Mouse (Mus musculus): ENCODE data around the gene Rnf157. TPM values are rescaled to one million over a fixed set of nuclear protein-coding genes. Genes with fewer than 3 reads are reported as not detected.
"Not testable (repeated sequence)": the region's sequence is repeated elsewhere in the genome, so short reads cannot be mapped to it uniquely, and the experiment has no call there.

Gene Rnf157
- total RNA-seq, 1 experiment from 2014 or later = 9.2 TPM

DNA sequence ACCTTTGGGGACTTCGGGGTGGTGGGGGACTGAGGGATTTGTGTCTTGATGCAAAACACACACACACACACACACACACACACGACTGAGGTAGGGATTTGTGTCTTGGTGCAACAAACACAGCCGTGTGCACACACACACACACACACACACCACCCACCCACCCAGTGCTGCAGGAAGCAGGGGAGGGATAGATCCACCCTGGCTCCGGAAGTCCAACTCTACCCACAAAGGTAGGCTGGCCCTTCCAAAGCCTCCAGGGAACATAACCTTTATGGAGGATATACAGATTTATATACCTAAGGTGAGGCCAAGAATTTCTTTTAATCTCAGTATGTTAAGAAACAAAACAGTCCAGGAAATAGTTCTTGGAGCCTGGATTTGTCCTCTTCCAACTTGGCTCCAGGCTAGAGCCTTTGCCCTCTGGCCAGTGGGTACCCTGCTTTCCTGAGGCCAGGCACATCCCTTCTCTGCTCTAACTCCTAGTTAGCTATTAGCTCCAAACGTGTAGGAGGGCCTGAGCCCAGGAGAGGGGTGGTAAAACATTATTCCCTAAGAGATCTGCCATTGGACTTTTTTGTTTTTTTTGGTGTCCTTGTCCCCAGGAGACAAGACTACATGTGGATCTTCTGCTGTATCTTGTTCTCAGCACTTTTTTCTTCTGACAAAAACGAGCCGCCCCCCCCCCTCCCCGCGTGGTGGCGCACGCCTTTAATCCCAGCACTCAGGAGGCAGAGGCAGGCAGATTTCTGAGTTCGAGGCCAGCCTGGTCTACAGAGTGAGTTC lies 22.3 kb upstream of the Rnf157 start:
- ATAC-seq (replicated peaks; ENCODE audit: low read depth, poor library complexity, severe bottlenecking) = no peak

DNA sequence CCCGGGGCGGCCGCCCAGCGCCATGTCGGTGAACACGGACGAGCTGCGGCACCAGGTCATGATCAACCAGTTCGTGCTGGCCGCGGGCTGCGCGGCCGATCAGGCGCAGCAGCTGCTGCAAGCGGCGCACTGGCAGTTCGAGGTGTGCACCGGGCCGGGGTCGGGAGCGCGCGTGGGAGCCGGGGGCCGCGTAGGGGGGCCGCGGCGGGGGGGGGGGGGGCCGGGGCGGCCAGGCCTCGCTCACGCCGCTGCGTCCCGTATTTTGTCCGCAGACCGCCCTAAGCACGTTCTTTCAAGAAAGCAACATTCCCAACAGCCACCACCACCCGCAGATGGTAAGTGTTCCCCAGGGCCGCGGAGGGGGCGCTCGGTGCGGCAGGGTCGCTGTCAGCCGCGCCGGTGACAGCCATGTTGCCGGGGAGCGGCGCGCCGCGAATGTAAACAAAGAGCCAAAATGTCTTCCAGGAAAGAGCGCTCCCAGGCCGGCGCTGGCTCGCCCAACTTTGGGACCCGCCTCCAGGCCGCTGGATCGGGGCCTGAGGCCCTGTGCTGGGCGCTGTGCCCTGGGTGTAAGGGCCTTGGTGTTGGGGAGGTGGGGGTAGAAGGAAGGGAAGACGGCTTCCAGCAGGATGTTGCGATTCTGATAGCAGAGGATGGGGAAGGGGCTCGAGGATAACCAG lies 21.6 kb upstream of the Rnf157 start:
- ATAC-seq (replicated peaks; ENCODE audit: low read depth, poor library complexity, severe bottlenecking) = no peak

DNA sequence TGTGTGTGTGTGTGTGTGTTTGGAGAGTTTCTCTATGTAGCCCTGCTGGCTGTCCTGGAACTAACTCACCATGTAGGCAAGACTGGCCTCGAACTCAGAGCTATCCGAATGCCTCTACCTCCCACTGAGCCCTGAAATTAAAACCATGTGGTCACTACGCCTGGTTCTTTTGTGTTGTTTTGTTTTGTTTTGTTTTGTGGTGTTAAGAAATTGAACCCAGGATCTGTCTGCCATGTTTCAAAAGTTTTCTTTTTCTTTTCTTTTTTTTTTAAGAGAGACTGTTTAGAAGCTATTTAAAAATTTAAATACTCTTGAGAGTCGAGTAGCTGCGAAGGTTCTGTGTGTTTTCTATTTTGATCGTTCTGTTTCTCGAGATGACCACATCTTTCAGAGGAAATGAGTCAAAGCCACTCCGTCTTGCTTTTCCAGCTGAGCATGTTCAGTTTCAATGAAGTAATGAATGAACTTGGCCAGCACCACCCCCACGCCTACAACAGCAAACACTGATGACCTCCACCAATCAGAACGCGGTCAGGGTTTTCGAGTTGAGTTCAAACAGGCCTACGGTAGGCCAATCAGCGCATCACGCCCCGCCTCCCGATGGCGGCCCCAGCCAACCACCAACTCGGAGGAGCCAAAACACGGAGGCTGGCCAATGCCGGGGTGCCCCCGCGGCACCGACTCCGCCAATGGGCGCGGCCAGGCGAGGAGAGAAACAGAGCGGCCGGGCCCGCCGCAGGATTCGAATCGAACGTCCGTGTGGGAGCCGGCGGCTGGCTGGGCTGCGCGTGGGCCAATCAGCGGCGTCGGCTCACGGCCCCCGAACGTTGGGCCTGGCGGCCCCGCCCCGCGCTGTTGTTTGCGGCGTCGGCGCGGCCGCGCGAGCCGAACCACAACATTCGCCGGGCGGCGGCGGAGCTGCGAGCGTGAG lies 20.8 kb upstream of the Rnf157 start, which contains the start of gene Ubald2:
TSS of gene Ubald2 (plus strand) at position 739 of the 931 bp plus-strand sequence.
- ATAC-seq (replicated peaks; ENCODE audit: low read depth, poor library complexity, severe bottlenecking) = peak; percentile 85

DNA sequence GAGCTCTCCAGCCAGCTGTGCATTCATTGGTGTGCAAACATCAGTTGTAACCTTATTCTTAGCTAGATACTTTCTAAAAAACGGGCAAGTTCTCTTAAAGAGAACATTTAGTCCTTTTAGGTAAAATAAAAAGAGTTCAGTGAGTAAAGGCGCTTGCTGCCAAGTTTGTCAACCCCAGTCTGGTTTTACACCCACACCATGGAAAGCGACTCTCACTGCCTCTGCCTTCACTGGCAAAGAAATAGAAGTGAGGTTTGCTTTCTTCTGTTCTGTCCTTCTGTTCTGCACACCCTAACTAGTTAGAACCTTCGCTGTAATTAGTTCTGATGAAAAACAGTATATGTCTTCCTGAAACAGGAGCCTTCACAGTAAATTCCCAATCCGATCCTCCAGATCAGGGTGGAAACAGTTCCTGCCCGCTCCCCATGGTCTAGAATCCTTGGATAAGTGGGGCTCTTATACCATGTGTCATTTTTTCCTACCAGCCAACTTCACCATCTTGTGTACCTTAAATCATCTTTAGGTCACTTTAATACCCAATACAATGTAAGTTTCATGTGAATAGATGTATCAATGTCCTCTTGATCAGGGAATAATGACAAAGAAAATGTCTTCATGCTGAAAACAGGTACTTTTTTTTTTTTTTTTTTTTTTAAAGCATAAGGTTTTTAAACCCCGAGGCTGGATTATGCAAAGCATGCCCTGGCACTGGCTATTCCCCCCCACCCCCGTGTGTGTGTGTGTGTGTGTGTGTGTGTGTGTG lies 19.9 kb upstream of the Rnf157 start:
- ATAC-seq (replicated peaks; ENCODE audit: low read depth, poor library complexity, severe bottlenecking) = no peak

DNA sequence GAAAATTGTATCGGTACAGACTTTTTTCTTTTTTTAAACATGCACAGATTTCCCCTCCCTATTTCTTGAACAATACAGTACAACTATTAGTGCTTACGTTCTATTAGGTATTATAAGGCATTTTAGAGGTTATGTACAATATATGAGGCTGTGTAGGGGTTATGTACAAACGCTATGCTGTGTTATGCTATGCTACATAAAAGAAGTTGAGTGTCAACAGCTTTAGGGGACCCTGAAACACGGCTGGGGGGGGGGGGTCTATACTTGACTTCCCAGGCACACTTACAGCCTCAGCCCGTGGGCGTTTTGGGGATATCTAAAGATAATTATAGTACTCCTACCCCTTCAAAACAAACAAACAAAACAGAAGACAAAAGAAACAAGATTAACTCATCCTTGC lies 19.3 kb upstream of the Rnf157 start:
- ATAC-seq (replicated peaks; ENCODE audit: low read depth, poor library complexity, severe bottlenecking) = no peak

DNA sequence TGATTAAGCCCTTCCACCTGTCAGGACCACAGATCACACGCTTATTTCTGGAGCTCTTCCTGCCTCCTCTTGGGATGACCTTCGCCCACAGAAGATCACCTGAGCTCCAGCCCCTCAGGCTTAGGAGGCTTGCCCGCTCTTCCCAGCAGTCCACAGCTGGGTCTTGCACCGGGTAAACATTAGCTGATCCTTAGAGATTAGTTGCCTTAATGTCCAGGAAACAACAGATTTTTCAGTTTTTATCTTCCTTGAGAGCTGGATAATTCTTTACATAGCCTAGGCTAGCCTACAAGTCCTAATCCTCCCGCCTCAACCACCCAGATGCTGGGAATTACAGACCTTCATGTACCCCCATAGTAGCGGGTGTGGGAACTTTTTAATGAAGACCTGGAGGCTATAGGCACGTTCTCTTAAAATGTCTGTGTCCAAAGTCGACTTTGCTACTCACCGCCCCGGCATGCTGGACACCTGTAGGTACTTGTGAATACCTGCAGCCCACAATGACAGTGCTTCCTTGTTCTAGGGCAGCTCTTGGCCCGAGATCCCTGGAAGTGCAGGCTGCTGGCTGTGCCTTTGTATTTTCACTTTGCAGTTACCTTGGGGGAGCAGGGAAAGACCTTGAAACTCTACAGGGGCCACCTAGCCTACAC lies 18.7 kb upstream of the Rnf157 start:
- no peak for ATAC-seq (replicated peaks; ENCODE audit: low read depth, poor library complexity, severe bottlenecking)

DNA sequence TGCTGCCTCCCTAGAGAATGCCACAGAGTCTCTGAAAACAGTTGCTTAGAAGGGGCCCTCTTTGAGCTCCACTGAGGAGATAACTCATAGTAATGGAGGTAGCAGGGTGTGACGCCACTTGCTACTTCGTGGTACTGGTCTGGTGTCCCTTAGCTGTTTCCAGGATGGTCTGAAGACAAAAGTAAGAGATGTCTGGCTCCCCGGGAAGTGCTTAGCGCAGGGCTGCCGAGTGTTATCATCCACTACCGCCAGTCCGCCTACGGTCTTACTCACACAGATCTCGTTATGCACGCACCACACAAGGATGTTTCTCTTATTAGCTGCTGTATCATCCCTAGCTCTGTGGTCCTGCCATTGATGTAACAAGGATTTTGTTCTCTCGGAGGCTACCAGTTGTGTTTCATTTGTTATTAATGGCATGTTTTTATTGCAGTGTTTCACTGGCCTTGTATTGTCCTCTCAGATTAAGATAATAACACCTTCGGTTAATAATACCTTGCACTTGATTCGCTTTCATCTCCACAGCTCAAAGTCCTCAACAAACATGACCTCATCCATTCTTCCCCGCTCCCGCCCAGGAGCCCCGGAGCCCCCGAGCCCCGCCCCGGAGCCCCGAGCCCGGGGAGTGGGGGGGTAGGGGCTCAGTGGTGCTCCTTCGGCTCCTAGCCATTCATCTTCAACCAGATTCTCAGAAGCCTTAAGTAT lies 18.0 kb upstream of the Rnf157 start:
- ATAC-seq (replicated peaks; ENCODE audit: low read depth, poor library complexity, severe bottlenecking) = no peak

DNA sequence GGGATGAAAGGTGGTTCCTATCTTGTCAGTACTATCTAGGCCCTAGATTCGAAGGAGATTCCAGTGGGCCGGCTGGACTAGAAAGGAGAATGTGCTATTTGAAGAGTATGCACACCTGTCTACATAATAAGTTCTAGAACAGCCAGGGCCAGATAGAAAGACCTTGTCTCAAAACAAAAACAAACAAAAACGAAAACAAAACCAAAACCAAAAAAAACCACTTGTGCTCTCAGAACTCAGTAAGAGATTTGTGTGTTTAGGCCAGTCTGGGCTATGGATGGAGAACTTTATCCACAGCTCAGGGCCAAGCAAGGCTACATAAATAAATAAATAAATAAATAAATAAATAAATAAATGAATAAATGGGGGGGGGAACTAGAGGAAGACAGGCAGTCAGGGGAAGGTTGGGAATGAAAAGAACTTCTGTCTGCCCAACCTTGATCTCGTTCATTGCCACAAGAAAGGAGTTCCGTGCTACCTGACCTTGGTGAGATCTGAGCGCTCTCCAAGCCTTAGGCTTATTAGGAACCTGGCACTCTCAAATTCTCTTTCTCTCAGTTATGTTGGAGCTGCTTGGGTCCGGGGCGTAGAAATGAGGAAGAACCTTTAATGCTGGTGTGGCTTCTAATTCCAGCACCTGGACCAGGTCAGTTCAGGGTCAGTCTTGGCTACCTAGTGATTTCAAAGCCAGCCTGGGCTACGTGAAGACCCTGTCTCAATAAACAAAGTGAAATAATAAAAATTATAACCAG lies 17.2 kb upstream of the Rnf157 start:
- ATAC-seq (replicated peaks; ENCODE audit: low read depth, poor library complexity, severe bottlenecking) = no peak

DNA sequence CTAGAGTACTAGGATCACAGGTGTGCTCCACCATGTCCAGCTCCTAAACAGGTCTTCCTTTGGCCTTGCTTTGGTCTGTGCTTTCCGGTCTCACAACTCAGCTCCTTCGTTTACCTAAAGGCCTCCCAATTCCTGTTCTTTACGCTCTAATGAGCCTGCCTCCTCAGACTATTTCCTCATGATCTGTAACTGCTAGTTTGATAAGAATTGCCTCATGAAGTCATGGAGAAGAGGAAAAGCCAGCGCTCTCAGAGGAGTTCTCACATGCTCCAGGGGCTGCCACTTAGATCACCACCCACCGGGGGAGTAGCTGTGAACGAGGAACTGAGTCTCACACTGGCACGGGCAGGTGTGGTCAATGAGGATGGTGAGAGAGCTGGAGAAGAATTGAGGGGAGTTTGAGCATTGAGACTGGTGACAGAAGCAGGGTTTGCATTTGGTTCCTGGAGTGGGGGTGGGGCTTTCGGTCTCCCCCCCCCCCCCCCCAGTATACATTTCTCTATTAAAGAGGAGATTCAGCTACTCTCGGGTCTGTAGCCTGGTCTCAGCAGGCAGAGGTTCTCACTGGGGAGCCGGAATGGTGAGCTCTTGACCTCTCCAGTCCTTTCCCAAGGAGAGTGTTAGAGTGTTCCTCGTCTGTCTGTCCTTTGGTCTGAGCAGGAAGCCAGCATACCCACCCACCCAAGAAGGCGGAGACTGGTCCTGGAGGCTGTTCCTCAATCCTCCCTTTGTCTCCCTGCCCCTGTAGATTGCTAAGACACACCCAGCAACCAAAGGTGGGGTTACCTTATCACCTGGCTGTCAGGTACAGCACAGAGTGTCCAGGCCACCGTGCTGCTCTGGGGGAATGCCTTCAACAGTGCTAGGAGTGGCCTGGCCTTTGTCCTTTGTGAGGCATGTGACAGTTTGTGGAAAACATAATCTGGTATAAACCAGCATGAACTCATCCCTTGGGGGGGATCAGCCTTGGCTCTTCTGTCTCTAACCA lies 16.3 kb upstream of the Rnf157 start:
- no peak for ATAC-seq (replicated peaks; ENCODE audit: low read depth, poor library complexity, severe bottlenecking)

DNA sequence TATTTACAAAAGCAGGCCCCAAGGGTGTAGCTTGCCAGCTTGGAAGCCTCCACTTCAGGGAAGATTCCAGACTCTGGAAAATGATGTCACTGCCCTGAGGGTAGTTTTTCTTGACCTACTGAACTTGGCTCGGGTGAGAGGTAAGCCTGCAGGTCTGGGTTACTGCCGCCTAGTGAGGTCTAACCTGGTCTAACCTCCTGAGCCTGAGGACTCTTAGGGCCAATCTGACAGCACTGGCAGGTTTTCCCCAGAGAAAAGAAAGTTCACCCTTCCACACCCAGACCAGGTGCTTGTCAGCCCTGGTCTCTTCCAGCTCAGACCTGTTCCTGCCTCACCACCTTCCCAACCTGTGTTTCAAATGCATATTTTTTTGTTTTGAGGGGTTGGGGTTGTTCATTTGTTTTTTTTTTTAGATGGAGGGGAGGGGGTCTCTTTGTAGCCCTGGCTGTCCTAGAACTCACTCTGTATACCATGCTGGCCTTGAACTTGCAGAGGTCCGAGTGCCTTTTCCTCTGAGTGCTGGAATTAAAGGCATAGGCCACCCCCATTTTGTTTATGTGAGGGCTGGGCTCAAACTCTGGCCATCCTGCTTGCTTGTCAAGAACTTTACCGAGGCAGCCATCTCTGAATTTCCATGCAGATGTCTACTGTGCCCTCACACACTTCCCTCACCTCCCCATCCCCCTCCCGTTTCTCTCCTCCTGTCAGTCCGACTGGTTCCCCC lies 14.2 kb upstream of the Rnf157 start:
- ATAC-seq (replicated peaks; ENCODE audit: low read depth, poor library complexity, severe bottlenecking) = no peak

DNA sequence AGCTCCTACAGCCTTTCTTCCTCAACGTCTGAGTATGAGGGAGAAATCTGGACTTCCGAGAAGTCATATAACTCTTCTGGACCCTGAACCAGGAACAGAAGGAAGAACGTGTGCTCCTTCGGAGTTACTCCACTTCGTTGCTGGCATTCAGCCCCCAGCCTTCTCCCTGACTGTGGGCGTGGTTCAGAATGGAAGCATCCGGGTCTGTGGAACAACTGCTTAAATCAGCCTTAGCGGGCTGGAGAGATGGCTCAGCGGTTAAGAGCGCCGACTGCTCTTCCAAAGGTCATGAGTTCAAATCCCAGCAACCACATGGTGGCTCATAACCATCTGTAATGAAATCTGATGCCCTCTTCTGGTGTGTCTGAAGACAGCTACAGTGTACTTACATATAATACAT lies 13.5 kb upstream of the Rnf157 start:
- ATAC-seq (replicated peaks; ENCODE audit: low read depth, poor library complexity, severe bottlenecking) = not testable (repeated sequence)

DNA sequence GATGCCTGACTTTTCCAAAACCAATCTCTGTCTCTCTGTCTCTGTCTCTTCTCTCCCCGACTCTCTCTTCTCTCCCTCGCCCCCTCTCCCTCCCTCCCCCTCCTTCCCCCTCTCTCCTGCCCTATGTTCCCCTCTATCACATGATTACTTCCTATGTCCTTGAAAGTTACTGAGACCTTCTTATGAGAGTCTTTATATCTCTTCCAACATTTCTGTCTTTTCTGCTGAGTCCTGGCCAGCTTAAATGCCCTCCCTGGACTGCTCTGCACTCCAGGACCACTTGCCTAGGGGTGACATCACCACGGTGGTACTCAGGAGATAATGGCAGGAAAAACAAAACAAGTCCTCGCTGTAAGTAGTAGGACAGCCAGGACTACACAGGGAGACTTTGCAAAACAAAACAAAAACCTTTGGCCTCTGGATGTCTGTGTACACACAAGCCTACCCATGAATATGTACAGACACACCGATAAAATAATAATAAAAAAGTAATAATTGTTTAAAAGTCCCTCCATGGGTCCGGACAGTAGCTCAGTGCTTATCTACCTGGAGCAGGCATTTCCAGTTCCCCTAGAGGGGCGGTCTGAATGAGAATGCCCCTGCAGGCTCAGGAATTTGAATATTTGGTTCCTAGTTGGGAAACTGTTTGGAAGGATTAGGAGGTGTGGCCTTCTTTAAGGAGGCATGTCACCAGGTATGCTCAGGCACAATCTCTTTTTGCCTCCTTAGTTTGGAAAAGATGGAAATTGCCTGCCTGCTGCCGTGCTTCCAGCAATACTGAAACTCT lies 12.0 kb upstream of the Rnf157 start:
- no peak for ATAC-seq (replicated peaks; ENCODE audit: low read depth, poor library complexity, severe bottlenecking)

DNA sequence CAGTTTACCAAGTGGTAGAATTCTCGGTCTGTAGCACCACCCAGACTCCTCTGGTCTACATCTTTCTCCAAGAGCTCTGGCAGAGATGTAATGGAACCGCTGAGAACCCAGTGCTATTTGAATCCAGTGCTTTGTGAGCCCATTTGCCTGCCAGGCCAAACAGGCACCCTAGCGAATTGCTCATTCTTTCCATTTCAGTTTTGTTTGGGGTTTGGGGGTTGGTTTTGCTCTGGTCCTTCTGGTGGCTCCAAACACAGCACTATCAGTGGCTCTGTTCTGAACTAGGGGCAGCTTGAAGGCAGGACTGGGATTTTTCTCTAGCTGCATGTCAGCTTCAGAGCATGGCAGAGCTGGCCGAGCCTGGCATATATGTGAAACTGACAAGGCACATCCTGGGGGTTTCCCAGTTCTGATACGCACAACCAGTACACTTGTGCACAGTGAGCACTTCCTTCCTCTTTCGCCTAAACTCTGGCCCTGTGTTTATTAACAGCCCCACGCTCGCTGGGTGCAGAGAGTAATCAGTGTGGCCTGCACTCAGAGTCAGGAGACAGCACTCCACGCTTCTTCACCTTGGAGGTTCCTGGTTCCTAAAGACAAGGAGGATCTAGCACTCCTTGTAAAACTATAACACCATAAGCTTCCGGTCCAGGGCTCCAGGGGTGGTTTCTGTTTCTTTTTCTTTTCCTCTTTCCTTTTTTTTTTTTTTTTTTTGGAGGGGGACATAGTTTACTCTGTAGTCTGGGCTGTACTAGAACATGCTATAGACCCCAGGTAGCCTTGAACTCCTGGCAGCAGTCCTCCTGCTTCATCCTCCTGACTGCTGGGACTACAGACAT lies 11.2 kb upstream of the Rnf157 start:
- peak; percentile 95 for ATAC-seq (replicated peaks; ENCODE audit: low read depth, poor library complexity, severe bottlenecking)

DNA sequence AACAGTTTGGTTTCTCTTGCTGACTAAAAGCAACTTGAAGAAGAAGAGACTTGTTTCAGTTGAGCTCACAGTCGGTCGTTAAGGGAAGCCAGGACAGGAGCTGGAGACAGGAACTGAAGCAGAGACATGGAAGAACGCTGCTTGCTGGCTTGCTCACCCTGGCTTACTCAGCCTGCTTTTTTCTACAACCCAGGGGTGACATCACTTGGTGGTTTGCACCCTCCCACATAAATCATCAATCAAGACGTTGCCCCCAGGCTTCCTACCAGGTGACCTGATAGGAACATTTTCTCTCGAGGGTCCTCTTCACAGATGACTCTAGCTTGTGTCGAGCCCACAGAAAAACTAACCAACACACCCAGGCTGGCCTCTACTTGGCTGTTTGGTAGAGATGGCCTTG lies 10.4 kb upstream of the Rnf157 start:
- ATAC-seq (replicated peaks; ENCODE audit: low read depth, poor library complexity, severe bottlenecking) = no peak

DNA sequence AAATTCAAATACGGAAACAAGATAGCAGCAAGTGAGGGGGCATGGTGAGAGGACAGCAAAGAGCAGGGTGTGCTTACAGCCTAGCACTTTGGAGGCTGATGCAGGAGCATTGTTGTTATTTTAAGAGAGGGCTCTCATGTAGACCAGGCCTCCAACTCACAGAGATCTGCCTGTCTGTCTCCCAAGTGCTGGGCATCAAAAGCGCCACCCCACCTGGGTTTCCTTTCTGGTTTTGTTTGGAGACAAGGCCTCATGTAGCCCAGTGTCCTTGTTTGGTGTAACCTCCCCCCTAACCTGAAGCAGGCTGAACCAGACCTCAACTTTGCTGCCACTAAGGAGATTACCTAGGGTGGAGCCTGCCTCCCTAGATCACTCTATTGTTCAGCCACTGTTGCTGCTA lies 9.7 kb upstream of the Rnf157 start:
- no peak for ATAC-seq (replicated peaks; ENCODE audit: low read depth, poor library complexity, severe bottlenecking)

Measured in common myeloid progenitor, adult 5-6 weeks (primary cell).